Mouse (Mus musculus): ENCODE measurements at regions not wholly inside any gene's neighbourhood (a gene's known extent, or its start where the extent isn't known, plus 50 kb on each side); places are given as distances from the start of the nearest gene placed in this dataset.

GRCm38 (mm10) chr4:142392924-142393323 lies 153.7 kb upstream of the Kazn start:
- WGBS (ENCODE audit: insufficient replicate concordance): 39% methylated on average over 2 of the region's 2 CpGs
- no peaks in the 10 kb centered on the region for H3K36me3 ChIP-seq (ENCODE audit: control insufficient read depth, insufficient read depth)
- H3K9ac ChIP-seq (ENCODE audit: low read depth, low read length): no peak overlapping the region
- no peaks in the 10 kb centered on the region for H3K9me3 ChIP-seq (replicated peaks; ENCODE audit: control insufficient read depth, low read length)
- H3K4me1 ChIP-seq (ENCODE audit: control insufficient read depth, low read depth, low read length): no peaks in the 10 kb centered on the region
- no peak overlapping the region for H3K4me3 ChIP-seq (ENCODE audit: low read depth, low read length)
- H3K4me2 ChIP-seq (ENCODE audit: low read depth, low read length): no peak overlapping the region
- no peak overlapping the region for H3K27ac ChIP-seq (ENCODE audit: low read length)
- no peaks in the 10 kb centered on the region for H3K27me3 ChIP-seq (ENCODE audit: control insufficient read depth, insufficient read depth, low read depth, low read length)
- no peak for ATAC-seq (ENCODE audit: low read depth)

GRCm38 (mm10) chr4:142390531-142391195 lies 151.5 kb upstream of the Kazn start:
- H3K9me3 ChIP-seq (replicated peaks; ENCODE audit: control insufficient read depth, low read length): no peaks in the 10 kb centered on the region; the same call in 1 of the 2 replicates
- H3K27ac ChIP-seq (ENCODE audit: low read length): no peak overlapping the region
- H3K27me3 ChIP-seq (ENCODE audit: control insufficient read depth, insufficient read depth, low read depth, low read length): no peaks in the 10 kb centered on the region
- H3K4me2 ChIP-seq (ENCODE audit: low read depth, low read length): no peak overlapping the region
- no peak overlapping the region for H3K4me3 ChIP-seq (ENCODE audit: low read depth, low read length)
- ATAC-seq (ENCODE audit: low read depth): no peak
- H3K9ac ChIP-seq (ENCODE audit: low read depth, low read length): no peak overlapping the region
- no peaks in the 10 kb centered on the region for H3K36me3 ChIP-seq (ENCODE audit: control insufficient read depth, insufficient read depth)
- H3K4me1 ChIP-seq (ENCODE audit: control insufficient read depth, low read depth, low read length): no peaks in the 10 kb centered on the region
- WGBS (ENCODE audit: insufficient replicate concordance): 70% methylated on average over 21 of the region's 21 CpGs

- Histone ChIP-seq H3K9me3 (replicated peaks; ENCODE audit: control insufficient read depth, low read length) (no peaks in the 10 kb centered on the region; the same call in 1 of the 2 replicates), H3K4me2 (ENCODE audit: low read depth, low read length) (no peak overlapping the region), H3K27me3 (ENCODE audit: control insufficient read depth, insufficient read depth, low read depth, low read length) (no peaks in the 10 kb centered on the region), H3K4me1 (ENCODE audit: control insufficient read depth, low read depth, low read length) (no peaks in the 10 kb centered on the region), H3K36me3 (ENCODE audit: control insufficient read depth, insufficient read depth) (no peaks in the 10 kb centered on the region), H3K27ac (ENCODE audit: low read length) (no peak overlapping the region), H3K4me3 (ENCODE audit: low read depth, low read length) (no peak overlapping the region), H3K9ac (ENCODE audit: low read depth, low read length) (no peak overlapping the region)
- WGBS (ENCODE audit: insufficient replicate concordance): 53% methylated on average over 6 of the region's 6 CpGs
- ATAC-seq (ENCODE audit: low read depth): no peak
These were observed 149.3 kb upstream of the Kazn start for GRCm38 (mm10) chr4:142388476-142388875.

- Histone ChIP-seq H3K27me3 (ENCODE audit: control insufficient read depth, insufficient read depth, low read depth, low read length) (no peaks in the 10 kb centered on the region), H3K9me3 (replicated peaks; ENCODE audit: control insufficient read depth, low read length) (no peaks in the 10 kb centered on the region), H3K36me3 (ENCODE audit: control insufficient read depth, insufficient read depth) (no peaks in the 10 kb centered on the region), H3K9ac (ENCODE audit: low read depth, low read length) (no peak overlapping the region), H3K4me1 (ENCODE audit: control insufficient read depth, low read depth, low read length) (no peaks in the 10 kb centered on the region), H3K27ac (ENCODE audit: low read length) (no peak overlapping the region), H3K4me3 (ENCODE audit: low read depth, low read length) (no peak overlapping the region), H3K4me2 (ENCODE audit: low read depth, low read length) (no peak overlapping the region)
- ATAC-seq (ENCODE audit: low read depth): no peak
- 66% methylated on average over 7 of the region's 7 CpGs for WGBS (ENCODE audit: insufficient replicate concordance)
These were observed 142.0 kb upstream of the Kazn start for GRCm38 (mm10) chr4:142381168-142381567.

GRCm38 (mm10) chr4:142378452-142378851 lies 139.3 kb upstream of the Kazn start:
- H3K4me3 ChIP-seq (ENCODE audit: low read depth, low read length): no peak overlapping the region
- H3K36me3 ChIP-seq (ENCODE audit: control insufficient read depth, insufficient read depth): no peaks in the 10 kb centered on the region
- H3K4me1 ChIP-seq (ENCODE audit: control insufficient read depth, low read depth, low read length): no peaks in the 10 kb centered on the region
- H3K4me2 ChIP-seq (ENCODE audit: low read depth, low read length): no peak overlapping the region
- H3K9me3 ChIP-seq (replicated peaks; ENCODE audit: control insufficient read depth, low read length): no peaks in the 10 kb centered on the region
- H3K27me3 ChIP-seq (ENCODE audit: control insufficient read depth, insufficient read depth, low read depth, low read length): no peaks in the 10 kb centered on the region
- no peak overlapping the region for H3K9ac ChIP-seq (ENCODE audit: low read depth, low read length)
- no peak overlapping the region for H3K27ac ChIP-seq (ENCODE audit: low read length)
- no peak for ATAC-seq (ENCODE audit: low read depth)
- WGBS (ENCODE audit: insufficient replicate concordance): 46% methylated on average over 9 of the region's 9 CpGs

- Histone ChIP-seq H3K4me1 (ENCODE audit: control insufficient read depth, low read depth, low read length) (no peaks in the 10 kb centered on the region), H3K9me3 (replicated peaks; ENCODE audit: control insufficient read depth, low read length) (no peaks in the 10 kb centered on the region), H3K4me3 (ENCODE audit: low read depth, low read length) (no peak overlapping the region), H3K36me3 (ENCODE audit: control insufficient read depth, insufficient read depth) (no peaks in the 10 kb centered on the region), H3K27me3 (ENCODE audit: control insufficient read depth, insufficient read depth, low read depth, low read length) (no peaks in the 10 kb centered on the region), H3K9ac (ENCODE audit: low read depth, low read length) (no peak overlapping the region), H3K27ac (ENCODE audit: low read length) (no peak overlapping the region), H3K4me2 (ENCODE audit: low read depth, low read length) (no peak overlapping the region)
- 38% methylated on average over 3 of the region's 3 CpGs for WGBS (ENCODE audit: insufficient replicate concordance)
- no peak for ATAC-seq (ENCODE audit: low read depth)
These were observed 128.6 kb upstream of the Kazn start for GRCm38 (mm10) chr4:142367774-142368173.

GRCm38 (mm10) chr4:142362071-142362470 lies 122.9 kb upstream of the Kazn start:
- H3K9me3 ChIP-seq (replicated peaks; ENCODE audit: control insufficient read depth, low read length): no peaks in the 10 kb centered on the region
- no peaks in the 10 kb centered on the region for H3K27me3 ChIP-seq (ENCODE audit: control insufficient read depth, insufficient read depth, low read depth, low read length)
- no peak overlapping the region for H3K27ac ChIP-seq (ENCODE audit: low read length)
- no peak overlapping the region for H3K4me2 ChIP-seq (ENCODE audit: low read depth, low read length)
- no peaks in the 10 kb centered on the region for H3K4me1 ChIP-seq (ENCODE audit: control insufficient read depth, low read depth, low read length)
- WGBS (ENCODE audit: insufficient replicate concordance): 37% methylated on average over 5 of the region's 5 CpGs
- no peak overlapping the region for H3K4me3 ChIP-seq (ENCODE audit: low read depth, low read length)
- H3K9ac ChIP-seq (ENCODE audit: low read depth, low read length): no peak overlapping the region
- ATAC-seq (ENCODE audit: low read depth): no peak
- no peaks in the 10 kb centered on the region for H3K36me3 ChIP-seq (ENCODE audit: control insufficient read depth, insufficient read depth)

GRCm38 (mm10) chr4:142358866-142359265 lies 119.7 kb upstream of the Kazn start:
- Histone ChIP-seq H3K4me1 (ENCODE audit: control insufficient read depth, low read depth, low read length) (no peaks in the 10 kb centered on the region), H3K27ac (ENCODE audit: low read length) (no peak overlapping the region), H3K27me3 (ENCODE audit: control insufficient read depth, insufficient read depth, low read depth, low read length) (no peaks in the 10 kb centered on the region), H3K9me3 (replicated peaks; ENCODE audit: control insufficient read depth, low read length) (no peaks in the 10 kb centered on the region), H3K36me3 (ENCODE audit: control insufficient read depth, insufficient read depth) (no peaks in the 10 kb centered on the region), H3K4me3 (ENCODE audit: low read depth, low read length) (no peak overlapping the region), H3K9ac (ENCODE audit: low read depth, low read length) (no peak overlapping the region), H3K4me2 (ENCODE audit: low read depth, low read length) (no peak overlapping the region)
- ATAC-seq (ENCODE audit: low read depth): no peak
- WGBS (ENCODE audit: insufficient replicate concordance): 50% methylated on average over 13 of the region's 13 CpGs

- H3K27me3 ChIP-seq (ENCODE audit: control insufficient read depth, insufficient read depth, low read depth, low read length): no peaks in the 10 kb centered on the region
- H3K9me3 ChIP-seq (replicated peaks; ENCODE audit: control insufficient read depth, low read length): no peaks in the 10 kb centered on the region
- no peak for ATAC-seq (ENCODE audit: low read depth)
- no peak overlapping the region for H3K9ac ChIP-seq (ENCODE audit: low read depth, low read length)
- H3K4me2 ChIP-seq (ENCODE audit: low read depth, low read length): no peak overlapping the region
- 61% methylated on average over 8 of the region's 8 CpGs for WGBS (ENCODE audit: insufficient replicate concordance)
- no peaks in the 10 kb centered on the region for H3K36me3 ChIP-seq (ENCODE audit: control insufficient read depth, insufficient read depth)
- peaks cover 2% of the 10 kb centered on the region; the same call in 1 of the 2 replicates for H3K4me1 ChIP-seq (ENCODE audit: control insufficient read depth, low read depth, low read length)
- H3K4me3 ChIP-seq (ENCODE audit: low read depth, low read length): no peak overlapping the region
- H3K27ac ChIP-seq (ENCODE audit: low read length): no peak overlapping the region
These were observed 116.2 kb upstream of the Kazn start for GRCm38 (mm10) chr4:142355387-142355786.
